Mouse (Mus musculus) CH12F3 (cell line): ENCODE results near the gene Ugt1a2.
"Not testable (repeated sequence)": the region's sequence is repeated elsewhere in the genome, so short reads cannot be mapped to it uniquely, and the experiment has no call there.

Experiments
- in situ Hi-C: fragments of 300-500 bp; cut with MboI; formaldehyde crosslinking; loops from 2 replicates; pipeline ENCODE4 v1.14.3; 2020; ENCODE audit warnings: low sequenced_read_pairs

Gene Ugt1a2

GRCm38 (mm10) chr1:88200456-88200855 lies at the start of gene Ugt1a2:
TSS of gene Ugt1a2 (plus strand) at chr1:88200601.
- in situ Hi-C loops = no loop called here

- in situ Hi-C loops = no loop called here
Measured at GRCm38 (mm10) chr1:88158430-88158829, 42.0 kb upstream of the Ugt1a2 start.

- in situ Hi-C loops = no loop called here
Measured at GRCm38 (mm10) chr1:88165711-88166110, 34.7 kb upstream of the Ugt1a2 start, which contains the start of gene Ugt1a5. TSS of gene Ugt1a5 (plus strand) at chr1:88166012.

GRCm38 (mm10) chr1:88172190-88172589 lies 28.2 kb upstream of the Ugt1a2 start:
- in situ Hi-C loops = not testable (repeated sequence)

GRCm38 (mm10) chr1:88179657-88180056 lies 20.7 kb upstream of the Ugt1a2 start:
- in situ Hi-C loops = no loop called here

- in situ Hi-C loops = no loop called here
Measured at GRCm38 (mm10) chr1:88186325-88186935, 14.0 kb upstream of the Ugt1a2 start.

GRCm38 (mm10) chr1:88192136-88192535 lies 8.3 kb upstream of the Ugt1a2 start:
- in situ Hi-C loops = no loop called here

- in situ Hi-C loops = no loop called here
Measured at GRCm38 (mm10) chr1:88195687-88196086, 4.7 kb upstream of the Ugt1a2 start.

- in situ Hi-C loops = no loop called here
Measured at GRCm38 (mm10) chr1:88197443-88197842, 3.0 kb upstream of the Ugt1a2 start.

GRCm38 (mm10) chr1:88199996-88200395 lies 405 bp upstream of the Ugt1a2 start:
- in situ Hi-C loops = no loop called here

- in situ Hi-C loops = no loop called here
Measured at GRCm38 (mm10) chr1:88205294-88205922, 5.0 kb downstream of the Ugt1a2 start, which contains the start of gene Dnajb3. TSS of gene Dnajb3 (minus strand) at chr1:88205782.

GRCm38 (mm10) chr1:88206843-88207479 lies 6.6 kb downstream of the Ugt1a2 start:
- in situ Hi-C loops = no loop called here

GRCm38 (mm10) chr1:88211812-88212211 lies 11.4 kb downstream of the Ugt1a2 start, which contains the start of gene Ugt1a1:
TSS of gene Ugt1a1 (plus strand) at chr1:88211959.
- in situ Hi-C loops = no loop called here

- in situ Hi-C loops = no loop called here
Measured at GRCm38 (mm10) chr1:88212341-88213045, 12.1 kb downstream of the Ugt1a2 start.

GRCm38 (mm10) chr1:88213061-88213460 lies 12.7 kb downstream of the Ugt1a2 start:
- in situ Hi-C loops = no loop called here

GRCm38 (mm10) chr1:88213766-88214461 lies 13.5 kb downstream of the Ugt1a2 start:
- in situ Hi-C loops = no loop called here

- in situ Hi-C loops = no loop called here
Measured at GRCm38 (mm10) chr1:88214462-88214952, 14.1 kb downstream of the Ugt1a2 start.

- in situ Hi-C loops = no loop called here
Measured at GRCm38 (mm10) chr1:88215466-88216380, 15.3 kb downstream of the Ugt1a2 start.

- in situ Hi-C loops = no loop called here
Measured at GRCm38 (mm10) chr1:88216551-88216950, 16.1 kb downstream of the Ugt1a2 start.
